Mouse (Mus musculus) ES-E14 (cell line): ENCODE measurements around the gene Dand5. TPM values are rescaled to one million over a fixed set of nuclear protein-coding genes. Genes with fewer than 3 reads are reported as not detected.
A peak's percentile ranks its signal among the peaks of the same experiment; 100 is the strongest.

Experiments used
- DNase-seq: peaks from one replicate; pipeline ENCODE4 v3.0.0-alpha.2; 2013; ENCODE audit warnings: low read depth, low spot score
- H3K27ac ChIP-seq: 2 replicates; pipeline ENCODE4 v1.5.1; 2012; ENCODE audit warnings: low read depth, mild to moderate bottlenecking, low read length, moderate library complexity, mixed read lengths; ENCODE audit not compliant: poor library complexity, insufficient read depth, severe bottlenecking
- H3K36me3 ChIP-seq: 2 replicates; pipeline ENCODE4 v1.6.1; 2012; ENCODE audit warnings: mild to moderate bottlenecking, low read length, moderate library complexity, mixed read lengths; ENCODE audit not compliant: control insufficient read depth, poor library complexity, insufficient read depth, severe bottlenecking
- H3K4me1 ChIP-seq, 2 experiments: fragments of 150-350 bp in 1 of 2; sonication (generic) in 1 of 2; 2 replicates each; pipeline ENCODE4 v1.6.1; 2012; ENCODE audit warnings: low read length in 2 of 2, mild to moderate bottlenecking in 1 of 2, mixed read lengths in 1 of 2; ENCODE audit not compliant: control insufficient read depth in 2 of 2, insufficient read depth in 2 of 2, poor library complexity in 1 of 2
- H3K4me3 ChIP-seq, 2 experiments: fragments of 150-350 bp in 1 of 2; sonication (generic) in 1 of 2; 2 replicates each; pipeline ENCODE4 v1.5.1; 2012; ENCODE audit warnings: low read length in 2 of 2, low read depth in 1 of 2, mild to moderate bottlenecking in 1 of 2, mixed read lengths in 1 of 2; ENCODE audit not compliant: insufficient read depth in 1 of 2, poor library complexity in 1 of 2, severe bottlenecking in 1 of 2
- H3K9ac ChIP-seq: 2 replicates; pipeline ENCODE4 v1.6.1; 2012; ENCODE audit warnings: low read depth, mild to moderate bottlenecking, low read length, mixed read lengths; ENCODE audit not compliant: poor library complexity, insufficient read depth, severe bottlenecking
- H3K9me3 ChIP-seq: fragments of 150-350 bp; sonication (generic); 2 replicates; pipeline ENCODE4 v1.6.1; 2012; ENCODE audit warnings: low read depth, mild to moderate bottlenecking, low read length; ENCODE audit not compliant: control insufficient read depth, insufficient read depth
- CHD2 ChIP-seq: IDR thresholded peaks from 2 replicates; pipeline ENCODE4 v1.6.1; 2014; ENCODE audit warnings: mild to moderate bottlenecking, low read depth, low read length, inconsistent platforms
- HCFC1 ChIP-seq: IDR thresholded peaks from 2 replicates; pipeline ENCODE4 v1.6.1; 2012; ENCODE audit warnings: low read length, inconsistent platforms, borderline replicate concordance; ENCODE audit not compliant: insufficient read depth
- MAFK ChIP-seq: IDR thresholded peaks from 2 replicates; pipeline ENCODE4 v1.6.1; 2014; ENCODE audit warnings: mild to moderate bottlenecking, low read depth, low read length, inconsistent platforms; ENCODE audit not compliant: insufficient read depth
- ZC3H11A ChIP-seq: IDR thresholded peaks from 2 replicates; pipeline ENCODE4 v1.6.1; 2012; ENCODE audit warnings: low read depth, mild to moderate bottlenecking, inconsistent platforms, low read length, borderline replicate concordance
- ZNF384 ChIP-seq: IDR thresholded peaks from 2 replicates; pipeline ENCODE4 v1.6.1; 2012; ENCODE audit warnings: low read depth, low read length, inconsistent platforms
- in situ Hi-C, 2 experiments: fragments of 600-800 bp; cut with MboI; formaldehyde crosslinking; loops; one replicate each; pipeline ENCODE4 v1.15.1; 2025; ENCODE audit warnings: low sequenced_read_pairs in 2 of 2, inconsistent platforms in 1 of 2; ENCODE audit not compliant: unreplicated experiment in 2 of 2
- total RNA-seq: library from RNA; depleted of rRNA; stranded (reverse); fragments of 300-350 nt; gene quantifications from 2 replicates; pipeline ENCODE4 v1.2.3, GENCODE M21; 2012

Dand5 gene
- total RNA-seq, 1 experiment = 1.4 TPM

GRCm38 (mm10) chr8:84809941-84810280 lies 12.7 kb downstream of the Dand5 start:
- in situ Hi-C loops = loop anchor here in 1 of 2 experiments (10.0 kb wide), 1 partner anchor 105 kb away; the partner anchor contains the start of gene Lyl1
- no peaks in the 10 kb centered on the region for H3K9me3 ChIP-seq

GRCm38 (mm10) chr8:84809109-84809940 lies 13.3 kb downstream of the Dand5 start:
- no peak for DNase-seq
- in situ Hi-C loops = no loop called here
- Histone ChIP-seq H3K4me3 (no peak overlapping the region), H3K27ac (no peak overlapping the region; the same call in 1 of the 2 replicates), H3K9ac (no peak overlapping the region), H3K9me3 (no peaks in the 10 kb centered on the region), H3K36me3 (no peaks in the 10 kb centered on the region), H3K4me1 (no peaks in the 10 kb centered on the region)
- TF ChIP-seq MAFK (no peak), CHD2 (no peak), HCFC1 (no peak), ZNF384 (no peak), ZC3H11A (no peak)

More at GRCm38 (mm10) chr8:84809941-84810280, 12.7 kb downstream of the Dand5 start:
- Histone ChIP-seq H3K36me3 (no peaks in the 10 kb centered on the region), H3K9ac (no peak overlapping the region), H3K4me1 (no peaks in the 10 kb centered on the region; a peak in 1 of 4 replicates), H3K27ac (no peak overlapping the region), H3K4me3 (no peak overlapping the region)
- no peak for DNase-seq
- TF ChIP-seq ZC3H11A = no peak
- TF ChIP-seq CHD2 = no peak
- no peak for TF ChIP-seq MAFK
- TF ChIP-seq ZNF384 = no peak
- no peak for TF ChIP-seq HCFC1

GRCm38 (mm10) chr8:84806031-84806430 lies 16.6 kb downstream of the Dand5 start:
- Histone ChIP-seq H3K27ac (no peak overlapping the region), H3K9me3 (no peaks in the 10 kb centered on the region), H3K9ac (no peak overlapping the region), H3K4me3 (no peak overlapping the region), H3K36me3 (no peaks in the 10 kb centered on the region), H3K4me1 (no peaks in the 10 kb centered on the region)
- TF ChIP-seq MAFK (no peak), ZNF384 (no peak), HCFC1 (no peak), ZC3H11A (no peak)
- no peak for DNase-seq
- in situ Hi-C loops = no loop called here

- no peaks in the 10 kb centered on the region for H3K36me3 ChIP-seq
- peak within 1 kb of the TSS; percentile 69 for H3K9ac ChIP-seq
- DNase-seq = no peak
- peak within 1 kb of the TSS; percentile 60 to 79 for H3K4me3 ChIP-seq
- H3K4me1 ChIP-seq = no peaks in the 10 kb centered on the region
- no peak within 1 kb of the TSS for H3K27ac ChIP-seq
- H3K9me3 ChIP-seq = no peaks in the 10 kb centered on the region
- in situ Hi-C loops = no loop called here
- no peak for TF ChIP-seq MAFK
- no peak for TF ChIP-seq HCFC1
- TF ChIP-seq ZC3H11A = no peak
- TF ChIP-seq CHD2 = no peak
- TF ChIP-seq ZNF384 = no peak
Observed at GRCm38 (mm10) chr8:84799999-84800831, 22.4 kb downstream of the Dand5 start, which contains the start of gene Nfix. Nfix (minus strand) TSS chr8:84800344.
